In the genomic region with DNA sequence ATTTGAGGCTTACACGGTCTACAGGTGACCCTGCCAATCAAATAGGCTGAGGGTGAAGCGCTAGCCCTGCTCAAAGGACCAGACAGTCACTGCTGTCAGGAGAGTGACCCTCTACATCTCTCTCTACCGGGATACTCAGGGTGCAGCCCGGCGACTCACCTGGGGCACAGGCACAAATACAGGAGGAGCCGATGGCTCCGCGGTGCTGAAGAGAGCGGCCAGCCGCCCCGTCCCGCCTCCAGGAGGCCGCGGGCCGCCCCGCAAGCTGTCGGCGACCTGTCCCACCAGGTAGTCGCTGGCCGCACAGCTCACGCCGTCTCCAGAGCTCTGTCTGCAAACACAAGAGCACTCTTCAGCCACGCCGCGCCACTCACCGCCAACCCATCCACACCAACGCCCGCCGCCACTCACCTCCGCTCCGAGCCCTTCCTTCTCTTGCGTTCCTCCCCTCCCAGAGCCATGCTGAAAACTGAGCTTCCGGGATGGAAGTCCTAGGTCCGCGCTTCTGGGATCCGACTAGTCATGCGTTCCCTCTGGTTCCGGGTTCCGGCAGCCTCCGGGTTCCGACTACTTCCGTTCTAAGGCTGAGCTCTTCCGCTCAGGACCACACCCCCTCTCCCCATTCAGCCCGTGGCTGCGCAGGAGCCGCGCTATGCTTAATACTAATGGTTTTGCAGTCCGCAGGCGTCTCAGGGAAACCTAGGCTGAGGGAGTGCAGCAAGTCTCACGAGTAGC, we compare ENCODE assay signal across 8 mouse cellular contexts. TPM values are rescaled to one million over a fixed set of nuclear protein-coding genes. Genes with fewer than 3 reads are reported as not detected.
DNase-seq lines count a peak whose midpoint lies in the region; ATAC-seq lines count a peak whose summit lies in the region.

A gene (minus strand): TSS at position 493 of the 735 bp plus-strand sequence.

- peaks cover 5% of the 10 kb centered on the region for H3K4me1 ChIP-seq in hindbrain, embryonic 12.5 days

- no peaks in the 10 kb centered on the region for H3K9me3 ChIP-seq in hindbrain, embryonic 12.5 days (replicated peaks)

- WGBS in hindbrain, embryonic 12.5 days, result under 1% methylated on average over 50 of the region's 50 CpGs

- peak within 1 kb of the TSS; percentile 93 for H3K9ac ChIP-seq in hindbrain, embryonic 12.5 days

- H3K36me3 ChIP-seq in hindbrain, embryonic 12.5 days, result peaks cover 30% of the 10 kb centered on the region

- H3K4me3 ChIP-seq in hindbrain, embryonic 12.5 days, result peak within 1 kb of the TSS; percentile 96

- no peaks in the 10 kb centered on the region for H3K27me3 ChIP-seq in hindbrain, embryonic 12.5 days

- H3K27ac ChIP-seq in hindbrain, embryonic 12.5 days, result peak within 1 kb of the TSS; percentile 72

- H3K4me2 ChIP-seq in hindbrain, embryonic 12.5 days (replicated peaks), result peak within 1 kb of the TSS; percentile 86

- ATAC-seq in hindbrain, embryonic 12.5 days (ENCODE audit: low FRiP score), result peak; percentile 98

- peak; percentile 97 for DNase-seq in Muller cell, postnatal 12 days (ENCODE audit: inconsistent ontology term)
- DNase-seq in cerebellum, adult 9-11 months, result peak; percentile 92
- peak; percentile 87 to 91 for DNase-seq in frontal cortex, postnatal 10 days (ENCODE audit: low spot score in 2 of 2)
- DNase-seq in layer of hippocampus, postnatal 14 days (ENCODE audit: low spot score in 2 of 2), result peak; percentile 95 to 96
- DNase-seq in lung, postnatal 14 days, result peak; percentile 94
- DNase-seq in retina, adult 2 months (ENCODE audit: low read depth, low spot score), result peak; percentile 90
- DNase-seq in thymus, postnatal 36 days, result peak; percentile 91 to 93

RNA-seq across cellular contexts. Expression of the gene that starts here (rescaled TPM):
- 31.4 and 34.1 TPM in 2 replicates for polyA plus RNA-seq in hindbrain, embryonic 12.5 days (2016; fragmentation: Nextera tagmentation; extraction: Ambion mirVana)
- 10 to 100 TPM; 14.0 to 14.8 TPM for total RNA-seq in layer of hippocampus, postnatal 14 days (2021)

Comparison
In these comparisons a context has a peak if more than half of its experiments do, and no peak if none do; other contexts are left out.
1. Peak in every context shown above with its lines: DNase-seq, ATAC-seq, H3K4me3 ChIP-seq and H3K27ac ChIP-seq.